Mouse (Mus musculus): ENCODE results near the gene Gli2. TPM values are rescaled to one million over a fixed set of nuclear protein-coding genes. Genes with fewer than 3 reads are reported as not detected.

Gene Gli2
- polyA plus RNA-seq, 2 experiments: 23.0 to 31.5 TPM

DNA sequence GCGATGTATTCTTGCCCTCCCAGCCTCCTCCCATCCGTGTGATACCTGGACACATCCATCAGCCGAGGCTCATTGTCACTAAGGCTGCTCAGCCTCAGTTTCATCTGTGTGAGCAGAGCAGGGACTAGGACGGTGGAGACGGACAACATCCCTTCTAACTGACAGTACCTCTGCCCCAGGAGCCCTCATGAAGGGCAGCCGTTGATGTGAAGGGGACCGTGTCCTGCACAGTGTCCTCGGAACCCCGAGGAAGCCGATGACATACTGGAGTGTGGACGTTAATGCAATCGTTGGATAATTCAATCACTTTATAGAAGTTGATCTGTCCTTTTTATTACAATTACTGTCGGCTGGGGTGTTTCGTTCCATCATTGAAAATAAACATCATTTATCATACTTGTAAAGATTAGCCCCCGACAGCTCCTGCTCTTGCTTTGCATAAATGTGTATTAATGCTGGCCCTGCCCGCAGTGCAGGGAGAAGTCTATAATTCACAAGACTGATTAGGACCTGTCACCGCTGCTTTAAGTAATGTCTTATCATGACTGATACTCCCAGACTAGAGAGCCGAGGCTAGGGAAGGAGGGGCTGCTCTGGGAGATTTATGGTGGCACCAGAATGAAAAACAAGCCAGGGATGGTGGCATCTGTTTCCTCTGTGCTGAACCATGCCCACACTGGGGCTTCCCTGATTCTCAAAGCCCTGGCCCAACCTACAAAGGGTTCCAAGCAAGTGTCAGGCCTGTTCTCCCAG lies 257.8 kb downstream of the Gli2 start:
- no peaks in the 10 kb centered on the region for H3K27me3 ChIP-seq (ENCODE audit: control insufficient read depth, insufficient read depth, low read length)
- DNase-seq (ENCODE audit: low spot score): no peak
- 75% methylated on average over 18 of the region's 18 CpGs for WGBS
- no peak overlapping the region for H3K27ac ChIP-seq (replicated peaks; ENCODE audit: low read depth, low read length)
- peaks cover 13% of the 10 kb centered on the region; the same call in 1 of the 2 replicates for H3K4me1 ChIP-seq (ENCODE audit: control insufficient read depth, insufficient read depth, low read length)
- H3K36me3 ChIP-seq (ENCODE audit: control insufficient read depth, insufficient read depth, low read length): no peaks in the 10 kb centered on the region
- no peak for TF ChIP-seq POLR2A (IDR thresholded peaks at IDR 0.05; ENCODE audit: borderline replicate concordance, extremely low read depth, insufficient read depth, insufficient read length)
- no peak overlapping the region for H3K9ac ChIP-seq (ENCODE audit: low read depth, low read length, severe bottlenecking)
- no peak overlapping the region for H3K4me3 ChIP-seq (replicated peaks; ENCODE audit: low read length)
- no peak overlapping the region for H3K4me2 ChIP-seq (replicated peaks; ENCODE audit: low read depth, low read length, severe bottlenecking)
- H3K9me3 ChIP-seq (ENCODE audit: control insufficient read depth, low read length): 0 out of 2 replicates have a peak, but pooled peaks cover 3% of the 10 kb centered on the region
- no peak for ATAC-seq (ENCODE audit: low FRiP score, low read depth)

DNA sequence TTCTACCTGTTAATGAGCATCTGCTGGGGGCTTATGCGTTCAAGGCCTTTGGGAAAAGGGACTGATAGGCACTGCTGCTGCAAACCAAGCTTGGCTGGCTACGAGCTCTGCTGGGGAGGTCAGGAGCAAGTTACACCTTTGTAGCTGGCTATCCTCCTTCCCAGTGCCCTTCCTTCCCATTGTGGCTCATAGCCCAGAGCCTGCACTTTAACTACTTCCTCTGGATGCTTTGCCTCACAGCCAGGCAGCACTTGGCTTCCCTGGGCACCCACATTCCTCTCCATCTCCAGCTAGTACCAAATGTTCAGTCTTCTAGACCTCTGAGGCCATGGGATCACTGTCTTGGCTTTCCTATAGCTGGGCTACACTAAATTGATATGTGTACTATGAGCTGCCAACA lies 263.5 kb downstream of the Gli2 start:
- 0 out of 2 replicates have a peak, but pooled peaks cover 7% of the 10 kb centered on the region for H3K4me1 ChIP-seq (ENCODE audit: control insufficient read depth, insufficient read depth, low read length)
- no peak overlapping the region for H3K9ac ChIP-seq (ENCODE audit: low read depth, low read length, severe bottlenecking)
- no peak for DNase-seq (ENCODE audit: low spot score)
- no peak for ATAC-seq (ENCODE audit: low FRiP score, low read depth)
- no peaks in the 10 kb centered on the region for H3K27me3 ChIP-seq (ENCODE audit: control insufficient read depth, insufficient read depth, low read length)
- no peak overlapping the region for H3K4me3 ChIP-seq (replicated peaks; ENCODE audit: low read length)
- WGBS: 48% methylated on average over 2 of the region's 2 CpGs
- TF ChIP-seq POLR2A (IDR thresholded peaks at IDR 0.05; ENCODE audit: borderline replicate concordance, extremely low read depth, insufficient read depth, insufficient read length): no peak
- H3K36me3 ChIP-seq (ENCODE audit: control insufficient read depth, insufficient read depth, low read length): no peaks in the 10 kb centered on the region
- H3K27ac ChIP-seq (replicated peaks; ENCODE audit: low read depth, low read length): no peak overlapping the region
- H3K9me3 ChIP-seq (ENCODE audit: control insufficient read depth, low read length): no peaks in the 10 kb centered on the region
- no peak overlapping the region for H3K4me2 ChIP-seq (replicated peaks; ENCODE audit: low read depth, low read length, severe bottlenecking)

DNA sequence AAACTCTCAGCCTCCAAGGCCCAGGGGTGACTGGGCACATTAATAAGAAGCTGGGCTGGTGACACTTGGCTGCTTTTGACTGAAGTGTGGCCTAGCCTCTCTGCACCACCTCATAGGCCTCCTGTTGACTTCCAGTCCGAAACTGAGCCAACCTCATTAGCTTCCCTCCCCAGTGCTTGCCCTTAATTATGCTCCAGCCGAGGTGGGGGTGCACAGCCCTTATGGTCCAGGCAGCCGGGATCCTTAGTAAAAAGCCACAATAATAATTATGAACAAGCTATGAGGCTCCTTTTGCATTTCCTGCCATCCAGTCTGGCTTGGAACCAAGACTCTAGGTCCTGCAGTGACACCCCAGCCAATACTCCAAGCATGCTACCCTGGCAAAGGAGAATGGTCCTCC lies 264.0 kb downstream of the Gli2 start:
- TF ChIP-seq POLR2A (IDR thresholded peaks at IDR 0.05; ENCODE audit: borderline replicate concordance, extremely low read depth, insufficient read depth, insufficient read length): no peak
- H3K4me3 ChIP-seq (replicated peaks; ENCODE audit: low read length): no peak overlapping the region
- 0 out of 2 replicates have a peak, but pooled peaks cover 7% of the 10 kb centered on the region for H3K4me1 ChIP-seq (ENCODE audit: control insufficient read depth, insufficient read depth, low read length)
- no peak overlapping the region for H3K4me2 ChIP-seq (replicated peaks; ENCODE audit: low read depth, low read length, severe bottlenecking)
- DNase-seq (ENCODE audit: low spot score) (no peak), ATAC-seq (ENCODE audit: low FRiP score, low read depth) (no peak)
- H3K9me3 ChIP-seq (ENCODE audit: control insufficient read depth, low read length): no peaks in the 10 kb centered on the region
- no peaks in the 10 kb centered on the region for H3K36me3 ChIP-seq (ENCODE audit: control insufficient read depth, insufficient read depth, low read length)
- WGBS: 34% methylated on average over 3 of the region's 3 CpGs
- no peak overlapping the region for H3K27ac ChIP-seq (replicated peaks; ENCODE audit: low read depth, low read length)
- H3K9ac ChIP-seq (ENCODE audit: low read depth, low read length, severe bottlenecking): no peak overlapping the region
- H3K27me3 ChIP-seq (ENCODE audit: control insufficient read depth, insufficient read depth, low read length): no peaks in the 10 kb centered on the region

DNA sequence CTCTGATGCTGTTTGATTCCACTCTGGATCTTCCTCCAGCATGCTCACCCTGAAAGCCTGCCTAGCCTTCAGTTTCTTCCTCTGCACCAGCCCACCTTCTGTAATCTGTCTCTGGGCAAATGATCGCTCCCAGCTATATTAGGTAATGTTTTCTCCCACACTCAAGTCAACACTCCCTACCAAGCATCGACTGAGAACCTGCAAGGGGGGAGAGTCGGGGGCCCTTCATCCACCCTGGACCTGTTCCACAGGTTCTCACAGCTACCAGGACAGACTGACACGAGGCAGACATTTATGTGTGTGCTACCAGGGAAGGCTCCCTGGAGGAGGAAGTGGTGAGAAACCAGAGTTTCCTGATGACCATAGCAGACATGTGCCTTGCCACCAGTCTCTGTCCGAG lies 264.6 kb downstream of the Gli2 start:
- H3K27ac ChIP-seq (replicated peaks; ENCODE audit: low read depth, low read length): no peak overlapping the region
- ATAC-seq (ENCODE audit: low FRiP score, low read depth) (no peak), DNase-seq (ENCODE audit: low spot score) (no peak)
- H3K9me3 ChIP-seq (ENCODE audit: control insufficient read depth, low read length): no peaks in the 10 kb centered on the region
- 0 out of 2 replicates have a peak, but pooled peaks cover 7% of the 10 kb centered on the region for H3K4me1 ChIP-seq (ENCODE audit: control insufficient read depth, insufficient read depth, low read length)
- no peak overlapping the region for H3K4me3 ChIP-seq (replicated peaks; ENCODE audit: low read length)
- no peak for TF ChIP-seq POLR2A (IDR thresholded peaks at IDR 0.05; ENCODE audit: borderline replicate concordance, extremely low read depth, insufficient read depth, insufficient read length)
- no peak overlapping the region for H3K9ac ChIP-seq (ENCODE audit: low read depth, low read length, severe bottlenecking)
- H3K4me2 ChIP-seq (replicated peaks; ENCODE audit: low read depth, low read length, severe bottlenecking): no peak overlapping the region
- 61% methylated on average over 5 of the region's 5 CpGs for WGBS
- H3K27me3 ChIP-seq (ENCODE audit: control insufficient read depth, insufficient read depth, low read length): no peaks in the 10 kb centered on the region
- H3K36me3 ChIP-seq (ENCODE audit: control insufficient read depth, insufficient read depth, low read length): no peaks in the 10 kb centered on the region

DNA sequence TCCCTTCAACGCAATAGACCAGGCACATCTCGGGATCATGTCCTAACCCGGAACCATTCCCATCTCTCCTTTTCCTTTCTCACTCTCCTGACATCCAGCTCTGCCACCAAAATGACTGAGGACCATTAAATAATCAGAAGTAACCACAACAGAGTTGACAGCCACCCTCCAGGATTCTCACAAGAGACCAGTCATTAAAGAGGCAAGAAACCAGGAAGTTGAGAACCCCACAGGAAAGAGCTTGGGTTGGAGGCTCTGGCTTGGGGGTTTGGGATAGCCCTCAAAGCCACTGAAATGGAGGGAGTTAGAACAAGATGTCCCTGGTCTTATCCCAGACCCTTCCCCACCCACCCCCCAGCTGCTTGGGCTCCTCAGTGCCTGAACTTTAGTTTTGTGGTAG lies 265.9 kb downstream of the Gli2 start:
- H3K9me3 ChIP-seq (ENCODE audit: control insufficient read depth, low read length): no peaks in the 10 kb centered on the region
- DNase-seq (ENCODE audit: low spot score) (no peak), ATAC-seq (ENCODE audit: low FRiP score, low read depth) (no peak)
- no peak overlapping the region for H3K4me2 ChIP-seq (replicated peaks; ENCODE audit: low read depth, low read length, severe bottlenecking)
- no peak overlapping the region for H3K27ac ChIP-seq (replicated peaks; ENCODE audit: low read depth, low read length)
- no peak overlapping the region for H3K4me3 ChIP-seq (replicated peaks; ENCODE audit: low read length)
- H3K9ac ChIP-seq (ENCODE audit: low read depth, low read length, severe bottlenecking): no peak overlapping the region
- no peak for TF ChIP-seq POLR2A (IDR thresholded peaks at IDR 0.05; ENCODE audit: borderline replicate concordance, extremely low read depth, insufficient read depth, insufficient read length)
- no peaks in the 10 kb centered on the region for H3K27me3 ChIP-seq (ENCODE audit: control insufficient read depth, insufficient read depth, low read length)
- WGBS: 60% methylated on average over 3 of the region's 3 CpGs
- H3K36me3 ChIP-seq (ENCODE audit: control insufficient read depth, insufficient read depth, low read length): no peaks in the 10 kb centered on the region
- 0 out of 2 replicates have a peak, but pooled peaks cover 7% of the 10 kb centered on the region for H3K4me1 ChIP-seq (ENCODE audit: control insufficient read depth, insufficient read depth, low read length)

Small RNAs within 50 kb of the gene (microRNA-seq; reads per million reads assigned to microRNA genes)
- not detected for gene Mir6346
